Mouse (Mus musculus): ENCODE data around the gene Gfod1.

Gfod1 gene

GRCm38 (mm10) chr13:43262114-43262739, 41.7 kb downstream of the Gfod1 start:
- DNase-seq (ENCODE audit: low spot score in 2 of 2): no peak

GRCm38 (mm10) chr13:43261287-43261686, 42.7 kb downstream of the Gfod1 start:
- no peak for DNase-seq (ENCODE audit: low spot score in 2 of 2)

- no peak for DNase-seq (ENCODE audit: low spot score in 2 of 2)
These were observed 43.2 kb downstream of the Gfod1 start for GRCm38 (mm10) chr13:43260731-43261130.

GRCm38 (mm10) chr13:43256447-43256846, 47.5 kb downstream of the Gfod1 start:
- no peak for DNase-seq (ENCODE audit: low spot score in 2 of 2)

GRCm38 (mm10) chr13:43253526-43253925, 50.4 kb downstream of the Gfod1 start:
- no peak for DNase-seq (ENCODE audit: low spot score in 2 of 2)

GRCm38 (mm10) chr13:43252105-43252790, 51.7 kb downstream of the Gfod1 start:
- DNase-seq (ENCODE audit: low spot score in 2 of 2): no peak

GRCm38 (mm10) chr13:43251391-43251790, 52.6 kb downstream of the Gfod1 start:
- DNase-seq (ENCODE audit: low spot score in 2 of 2): no peak

- DNase-seq (ENCODE audit: low spot score in 2 of 2): no peak
These were observed 53.3 kb downstream of the Gfod1 start for GRCm38 (mm10) chr13:43250653-43251052.

- no peak for DNase-seq (ENCODE audit: low spot score in 2 of 2)
These were observed 53.9 kb downstream of the Gfod1 start for GRCm38 (mm10) chr13:43250106-43250505.

- DNase-seq (ENCODE audit: low spot score in 2 of 2): no peak
These were observed 55.6 kb downstream of the Gfod1 start for GRCm38 (mm10) chr13:43248381-43248780.

GRCm38 (mm10) chr13:43246876-43247275, 57.1 kb downstream of the Gfod1 start:
- no peak for DNase-seq (ENCODE audit: low spot score in 2 of 2)

GRCm38 (mm10) chr13:43243793-43244192, 60.2 kb downstream of the Gfod1 start:
- DNase-seq (ENCODE audit: low spot score in 2 of 2): no peak

GRCm38 (mm10) chr13:43243240-43243639, 60.7 kb downstream of the Gfod1 start:
- DNase-seq (ENCODE audit: low spot score in 2 of 2): no peak

GRCm38 (mm10) chr13:43241750-43242149, 62.2 kb downstream of the Gfod1 start:
- DNase-seq (ENCODE audit: low spot score in 2 of 2): no peak

GRCm38 (mm10) chr13:43241069-43241468, 62.9 kb downstream of the Gfod1 start:
- no peak for DNase-seq (ENCODE audit: low spot score in 2 of 2)

GRCm38 (mm10) chr13:43239790-43240216, 64.2 kb downstream of the Gfod1 start:
- DNase-seq (ENCODE audit: low spot score in 2 of 2): no peak

GRCm38 (mm10) chr13:43236630-43237029, 67.3 kb downstream of the Gfod1 start:
- no peak for DNase-seq (ENCODE audit: low spot score in 2 of 2)

- DNase-seq (ENCODE audit: low spot score in 2 of 2): no peak
These were observed 68.0 kb downstream of the Gfod1 start for GRCm38 (mm10) chr13:43235982-43236381.

- no peak for DNase-seq (ENCODE audit: low spot score in 2 of 2)
These were observed 68.4 kb downstream of the Gfod1 start for GRCm38 (mm10) chr13:43235586-43235910.

GRCm38 (mm10) chr13:43234869-43235585, 68.9 kb downstream of the Gfod1 start:
- no peak for DNase-seq (ENCODE audit: low spot score in 2 of 2)

- no peak for DNase-seq (ENCODE audit: low spot score in 2 of 2)
These were observed 70.6 kb downstream of the Gfod1 start for GRCm38 (mm10) chr13:43233331-43233730.

- DNase-seq (ENCODE audit: low spot score in 2 of 2): no peak
These were observed 71.8 kb downstream of the Gfod1 start for GRCm38 (mm10) chr13:43231965-43232860.
